Mouse (Mus musculus) liver, adult (tissue): Measurements from ENCODE around the gene Arhgap21.

Source experiments
- GATA4 ChIP-seq: IDR thresholded peaks from 2 replicates; pipeline ENCODE4 v1.6.1; 2014; ENCODE audit warnings: mild to moderate bottlenecking, low read length; ENCODE audit not compliant: insufficient replicate concordance

The Arhgap21 gene

GRCm38 (mm10) chr2:20818226-20818625 lies 150.5 kb downstream of the Arhgap21 start:
- TF ChIP-seq GATA4 = no peak

- TF ChIP-seq GATA4 = no peak
Measured at GRCm38 (mm10) chr2:20813986-20814385, 154.7 kb downstream of the Arhgap21 start.

- no peak for TF ChIP-seq GATA4
Measured at GRCm38 (mm10) chr2:20811506-20811905, 157.2 kb downstream of the Arhgap21 start.

GRCm38 (mm10) chr2:20801236-20801890 lies 167.3 kb downstream of the Arhgap21 start:
- no peak for TF ChIP-seq GATA4
